Comparison of ENCODE assay signal across 8 mouse cellular contexts in the genomic region with DNA sequence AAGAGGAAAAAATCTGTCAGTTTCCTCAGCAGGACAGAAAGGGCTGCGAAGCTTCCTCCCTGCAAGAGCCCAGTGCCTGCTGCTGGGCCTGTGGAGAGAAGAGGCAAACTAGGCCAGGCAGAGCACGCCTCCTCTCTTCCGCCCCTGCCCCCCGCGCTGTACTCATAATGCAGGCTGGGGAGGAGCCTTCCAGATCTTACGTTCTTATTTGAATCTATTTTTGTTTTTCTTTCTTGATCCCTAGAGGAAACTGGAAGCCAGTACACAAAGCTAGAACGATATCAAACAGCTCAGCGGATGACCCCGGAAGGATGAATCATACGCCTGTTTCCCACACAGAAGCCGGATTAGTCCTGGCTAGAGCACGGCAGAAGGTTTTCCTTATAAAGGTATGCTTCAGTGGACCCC.
DNase-seq lines count a peak whose midpoint lies in the region; ATAC-seq lines count a peak whose summit lies in the region.

No protein-coding gene starts in this region.

- H3K4me1 ChIP-seq in hindbrain, embryonic 15.5 days (replicated peaks), result peaks cover 12% of the 10 kb centered on the region

- peak overlapping the region; percentile 61 for H3K27ac ChIP-seq in hindbrain, embryonic 15.5 days (replicated peaks)
- H3K27ac ChIP-seq in macrophage, result peak overlapping the region; percentile 63

- DNase-seq in adrenal gland, adult (ENCODE audit: inconsistent age in 2 of 2, low spot score in 1 of 2), result peak; percentile 60 to 87
- DNase-seq in cerebellum, adult 9-11 months, result peak; percentile 88
- DNase-seq in gastrocnemius, adult 18-20 months (ENCODE audit: low spot score), result peak; percentile 43
- DNase-seq in left cerebral cortex, postnatal 10 days (ENCODE audit: extremely low spot score in 1 of 2, low spot score in 2 of 2), result peak; percentile 16 to 79
- peak; percentile 59 to 64 for DNase-seq in right cerebral cortex, adult 2 months (ENCODE audit: low spot score in 2 of 2)

- peak overlapping the region; percentile 25; the same call in 1 of the 2 replicates for H3K9ac ChIP-seq in hindbrain, embryonic 15.5 days

- 3% methylated on average over 12 of the region's 12 CpGs for WGBS in hindbrain, embryonic 15.5 days
- 3% methylated on average over 12 of the region's 12 CpGs for WGBS in macrophage (ENCODE audit: missing documents)

- H3K4me2 ChIP-seq in hindbrain, embryonic 15.5 days, result peak overlapping the region; percentile 53

- H3K4me3 ChIP-seq in hindbrain, embryonic 15.5 days, result peak overlapping the region; percentile 24
- peak overlapping the region; percentile 26 for H3K4me3 ChIP-seq in macrophage (ENCODE audit: inconsistent target)

- peak; percentile 75 for ATAC-seq in hindbrain, embryonic 15.5 days (ENCODE audit: low FRiP score, low read depth)
- ATAC-seq in erythroid progenitor cell, adult 5-6 weeks (replicated peaks; ENCODE audit: low FRiP score, poor library complexity, severe bottlenecking), result no peak

- H3K9me3 ChIP-seq in hindbrain, embryonic 15.5 days, result no peaks in the 10 kb centered on the region

- intact Hi-C loops in left cerebral cortex, postnatal 10 days (cut with DNase I), result loop anchor here (2.0 to 5.0 kb wide), 2 partner anchors 259 to 372 kb away; no protein-coding TSS in a partner anchor

- no peaks in the 10 kb centered on the region for H3K79me2 ChIP-seq in macrophage (ENCODE audit: inconsistent target)

- no peaks in the 10 kb centered on the region for H3K36me3 ChIP-seq in hindbrain, embryonic 15.5 days
- H3K36me3 ChIP-seq in macrophage (ENCODE audit: inconsistent target), result no peaks in the 10 kb centered on the region

- no peaks in the 10 kb centered on the region for H3K27me3 ChIP-seq in hindbrain, embryonic 15.5 days
